Mouse (Mus musculus): ENCODE measurements at regions not wholly inside any gene's neighbourhood (a gene's known extent, or its start where the extent isn't known, plus 50 kb on each side); places are given as distances from the start of the nearest gene placed in this dataset.

DNA sequence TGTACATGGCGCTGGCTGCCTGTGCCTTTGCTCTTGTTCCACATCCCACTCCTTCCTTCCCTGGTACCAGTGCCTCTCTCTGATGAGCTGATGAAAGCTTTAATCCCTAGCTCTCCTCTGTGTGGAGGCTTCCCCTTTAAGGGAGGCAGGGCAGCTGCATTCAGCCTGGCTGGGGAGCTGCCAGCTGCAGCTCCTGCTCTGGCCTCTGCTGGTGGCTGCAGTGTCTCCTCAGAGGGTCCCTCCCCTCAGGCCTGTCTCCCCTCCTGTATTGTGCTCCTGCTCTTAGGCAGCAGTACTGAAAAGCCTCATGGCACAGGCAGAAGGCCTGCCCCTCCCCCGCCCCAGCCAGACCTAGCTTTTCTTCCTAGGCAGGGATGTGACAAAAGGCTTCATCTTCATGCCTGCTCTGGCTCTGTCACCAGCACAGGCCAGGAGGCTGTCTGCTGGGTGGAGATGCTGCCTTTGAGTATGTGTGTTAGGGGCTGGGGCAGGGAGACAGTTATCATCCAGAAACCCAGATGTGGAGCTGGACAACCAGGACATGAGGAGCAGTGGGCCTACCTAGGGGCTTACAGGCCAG, 97.7 kb upstream of the Zcchc13 start:
- DNase-seq (ENCODE audit: low spot score): peak; percentile 60

- DNase-seq (ENCODE audit: low spot score): peak; percentile 78
Measured at GRCm38 (mm10) chrX:103533306-103533705, 97.1 kb upstream of the Zcchc13 start.

DNA sequence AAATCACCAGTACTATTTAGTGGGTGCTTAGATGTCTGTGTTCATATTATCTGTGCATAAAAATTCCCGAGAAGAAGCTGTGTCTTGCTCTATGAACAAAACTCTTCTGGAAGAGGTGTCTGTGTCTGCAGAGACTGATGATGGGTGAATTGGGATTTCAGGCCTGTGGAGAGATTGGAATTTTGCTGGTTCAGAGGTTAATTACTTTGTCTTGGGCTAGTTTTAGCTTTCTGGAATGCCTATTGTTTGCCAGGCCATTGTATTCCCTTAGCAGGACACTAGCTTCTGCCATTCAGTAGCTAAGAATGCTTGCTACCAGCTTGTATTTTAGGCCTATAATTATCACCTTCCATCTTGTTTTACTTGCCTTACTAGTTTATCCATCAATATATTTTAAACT, 96.6 kb upstream of the Zcchc13 start:
- DNase-seq (ENCODE audit: low spot score): peak; percentile 43

DNA sequence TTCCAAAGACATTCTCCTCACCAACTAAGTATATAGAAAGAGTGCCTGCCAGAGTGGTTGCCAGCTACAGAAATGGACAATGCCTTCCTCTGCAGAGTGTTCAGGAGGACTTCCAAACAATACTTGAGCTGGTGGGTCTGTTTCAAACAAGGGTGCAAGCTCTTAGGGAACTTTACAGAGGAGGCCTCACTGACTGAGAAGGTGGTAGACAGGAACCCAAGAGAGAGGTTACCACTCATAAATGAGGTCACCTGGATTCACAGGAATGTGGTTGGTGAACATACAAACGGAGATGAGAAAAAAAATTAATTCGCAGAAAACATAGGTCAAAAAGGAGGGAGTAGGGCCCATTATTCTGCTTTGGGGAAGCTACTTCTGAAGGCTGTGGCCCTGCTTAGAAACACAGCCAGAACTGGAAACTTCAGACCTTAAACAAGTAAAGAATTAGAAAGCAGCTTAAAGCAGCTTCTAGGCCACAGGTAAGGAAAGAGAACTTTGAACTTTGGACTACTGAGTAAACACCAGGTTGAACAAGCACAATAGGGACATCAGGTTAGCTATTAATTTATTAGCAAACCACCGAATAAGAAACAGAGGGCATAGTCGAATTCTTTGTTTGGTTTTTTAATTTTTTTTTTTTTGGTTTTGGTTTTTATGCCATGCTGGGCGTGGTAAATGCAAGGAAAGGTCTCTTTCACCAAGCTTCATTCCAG, 83.7 kb upstream of the Zcchc13 start:
- DNase-seq (ENCODE audit: low spot score): no peak

GRCm38 (mm10) chrX:103551304-103551703, 79.1 kb upstream of the Zcchc13 start:
- DNase-seq (ENCODE audit: low spot score): no peak

GRCm38 (mm10) chrX:103553196-103553595, 77.2 kb upstream of the Zcchc13 start:
- no peak for DNase-seq (ENCODE audit: low spot score)

- DNase-seq (ENCODE audit: low spot score): no peak
Measured at GRCm38 (mm10) chrX:103553605-103554004, 76.8 kb upstream of the Zcchc13 start.

DNA sequence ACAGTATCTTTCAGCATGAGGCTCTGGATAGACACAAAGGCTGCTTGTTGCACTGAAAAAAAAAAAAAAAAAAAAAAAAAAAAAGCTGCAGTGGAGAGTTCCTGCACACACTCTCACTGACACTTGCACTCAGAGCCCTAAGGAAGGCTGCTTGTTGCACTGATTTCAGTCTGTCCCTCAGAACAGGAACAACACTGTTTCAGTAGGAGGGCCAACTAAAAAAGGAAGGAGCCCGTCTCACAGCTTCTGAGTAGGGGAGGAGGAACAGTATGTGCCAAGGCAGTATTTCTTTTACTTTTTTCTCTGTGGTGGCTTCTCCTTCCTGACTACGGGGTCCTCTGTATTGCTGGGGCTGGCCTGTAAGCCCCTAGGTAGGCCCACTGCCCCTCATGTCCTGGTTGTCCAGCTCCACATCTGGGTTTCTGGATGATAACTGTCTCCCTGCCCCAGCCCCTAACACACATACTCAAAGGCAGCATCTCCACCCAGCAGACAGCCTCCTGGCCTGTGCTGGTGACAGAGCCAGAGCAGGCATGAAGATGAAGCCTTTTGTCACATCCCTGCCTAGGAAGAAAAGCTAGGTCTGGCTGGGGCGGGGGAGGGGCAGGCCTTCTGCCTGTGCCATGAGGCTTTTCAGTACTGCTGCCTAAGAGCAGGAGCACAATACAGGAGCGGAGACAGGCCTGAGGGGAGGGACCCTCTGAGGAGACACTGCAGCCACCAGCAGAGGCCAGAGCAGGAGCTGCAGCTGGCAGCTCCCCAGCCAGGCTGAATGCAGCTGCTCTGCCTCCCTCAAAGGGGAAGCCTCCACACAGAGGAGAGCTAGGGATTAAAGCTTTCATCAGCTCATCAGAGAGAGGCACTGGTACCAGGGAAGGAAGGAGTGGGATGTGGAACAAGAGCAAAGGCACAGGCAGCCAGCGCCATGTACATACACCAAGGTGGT, 75.1 kb upstream of the Zcchc13 start:
- DNase-seq (ENCODE audit: low spot score): peak; percentile 59

DNA sequence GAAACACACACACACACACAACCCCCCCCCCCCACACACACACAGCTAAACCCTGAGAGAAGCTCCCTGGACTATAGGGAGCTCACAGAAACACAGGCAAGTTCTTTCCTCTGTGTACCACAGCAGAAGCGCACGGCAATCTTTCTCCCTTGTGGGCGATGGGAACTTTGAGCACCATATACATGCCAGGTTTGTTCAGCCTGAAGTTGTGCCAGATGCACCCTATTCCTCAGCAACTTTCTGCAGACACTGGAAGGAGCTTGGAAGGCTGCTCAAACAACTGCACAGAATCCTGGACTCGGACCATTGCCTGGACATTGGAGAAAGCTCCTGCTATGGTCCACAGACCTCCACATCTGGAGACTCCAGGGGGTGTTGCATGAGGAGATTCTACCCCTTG, 74.3 kb upstream of the Zcchc13 start:
- no peak for DNase-seq (ENCODE audit: low spot score)

- DNase-seq (ENCODE audit: low spot score): peak; percentile 17
Measured at GRCm38 (mm10) chrX:103556681-103557490, 73.5 kb upstream of the Zcchc13 start.

DNA sequence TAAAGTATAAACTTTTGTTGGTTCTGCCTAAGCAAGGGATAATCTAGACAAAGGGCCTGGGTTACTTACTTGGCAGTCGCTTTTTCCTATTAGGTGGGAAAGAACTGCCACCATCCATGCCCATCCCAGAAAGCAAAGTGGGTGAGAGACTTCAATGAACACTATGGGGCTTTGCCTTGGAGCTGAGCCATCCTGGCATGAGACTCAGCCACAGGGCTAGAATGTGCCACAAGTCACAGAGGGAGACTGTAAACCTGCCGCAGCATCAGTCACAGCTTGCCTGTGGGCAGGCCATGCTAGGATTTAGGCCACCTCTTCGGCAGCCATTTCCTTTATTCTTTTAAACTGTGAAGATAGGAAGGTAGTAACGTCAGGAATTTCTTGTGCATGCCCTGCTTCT, 72.9 kb upstream of the Zcchc13 start:
- DNase-seq (ENCODE audit: low spot score): no peak

DNA sequence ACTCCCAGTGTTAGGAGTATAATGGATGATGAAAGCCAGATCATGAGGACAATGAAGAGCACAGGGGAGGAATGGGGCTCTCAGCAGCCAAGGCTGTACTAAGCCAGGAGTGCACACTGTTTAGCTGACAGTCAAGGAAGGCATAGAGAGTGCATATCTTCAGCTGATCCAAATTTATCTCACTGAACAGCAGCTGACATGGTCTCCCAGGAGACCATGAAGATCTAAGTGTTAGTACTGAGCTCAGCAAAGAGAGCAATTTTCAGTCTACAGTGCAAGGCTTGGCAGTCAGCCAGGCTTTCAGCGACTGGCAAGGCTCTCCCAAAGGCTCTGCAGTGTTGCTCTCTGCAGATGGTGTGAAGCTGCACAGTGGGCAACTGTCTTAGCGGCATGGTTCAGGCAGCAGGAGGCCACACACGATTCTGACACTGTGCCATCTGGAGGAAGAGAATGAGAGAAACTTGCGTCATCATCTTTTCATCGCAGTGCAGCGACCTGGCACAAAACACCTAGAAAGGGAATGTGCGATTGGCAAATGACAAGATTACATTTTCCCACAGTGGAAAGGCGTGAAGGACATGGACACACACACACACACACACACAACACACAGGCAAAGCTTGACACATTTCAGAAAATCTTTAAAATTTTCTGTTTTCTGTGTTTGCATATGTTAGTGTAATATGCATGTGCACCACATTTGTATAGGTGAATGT, 66.7 kb upstream of the Zcchc13 start:
- no peak for DNase-seq (ENCODE audit: low spot score)

- no peak for DNase-seq (ENCODE audit: low spot score)
Measured at GRCm38 (mm10) chrX:103573344-103573743, 57.0 kb upstream of the Zcchc13 start.

- DNase-seq (ENCODE audit: low spot score): no peak
Measured at GRCm38 (mm10) chrX:103579484-103579883, 50.9 kb upstream of the Zcchc13 start.

All from embryo, embryonic 10.5 days (tissue).